In genomic region chr3:50912980-50913518, GRCm38 (mm10) we compare ENCODE assay signal across 16 mouse cellular contexts.
A peak's percentile ranks its signal among the peaks of the same experiment; 100 is the strongest.
DNase-seq lines count a peak whose midpoint lies in the region; ATAC-seq lines count a peak whose summit lies in the region.
"Had no signal": no experiment of that assay in that cellular context is flagged by ENCODE, and none has a peak within 500 bp of the region (broad histone marks: within the 10 kb centered on the region; RNA-seq: fewer than 3 reads in every experiment).

No protein-coding gene starts in this region.

- 69% methylated on average over 5 of the region's 5 CpGs for WGBS in hindbrain, embryonic 10.5 days
- 64% methylated on average over 5 of the region's 5 CpGs for WGBS in hindbrain, embryonic 11.5 days
- 63% methylated on average over 5 of the region's 5 CpGs for WGBS in hindbrain, embryonic 13.5 days
- 70% methylated on average over 5 of the region's 5 CpGs for WGBS in midbrain, embryonic 10.5 days
- WGBS in neural tube, embryonic 15.5 days, result 63% methylated on average over 5 of the region's 5 CpGs

- no peak overlapping the region for H3K4me2 ChIP-seq in hindbrain, embryonic 11.5 days (replicated peaks; ENCODE audit: low read depth, low read length)
- H3K4me2 ChIP-seq in hindbrain, embryonic 13.5 days, result no peak overlapping the region
- H3K4me2 ChIP-seq in neural tube, embryonic 15.5 days, result no peak overlapping the region
- H3K4me2 ChIP-seq: intestine, embryonic 15.5 days had no signal

- H3K4me3 ChIP-seq in hindbrain, embryonic 10.5 days, result no peak overlapping the region
- no peak overlapping the region for H3K4me3 ChIP-seq in hindbrain, embryonic 11.5 days (ENCODE audit: low read depth, low read length)
- H3K4me3 ChIP-seq in hindbrain, embryonic 13.5 days, result no peak overlapping the region
- H3K4me3 ChIP-seq in midbrain, embryonic 10.5 days, result no peak overlapping the region
- H3K4me3 ChIP-seq in neural tube, embryonic 15.5 days (replicated peaks), result no peak overlapping the region
- H3K4me3 ChIP-seq: heart, embryonic 10.5 days; intestine, embryonic 15.5 days; layer of hippocampus, adult 2 months; myocyte had no signal

- no peaks in the 10 kb centered on the region for H3K9me3 ChIP-seq in hindbrain, embryonic 10.5 days
- H3K9me3 ChIP-seq in hindbrain, embryonic 11.5 days (ENCODE audit: control insufficient read depth, low read length), result no peaks in the 10 kb centered on the region
- H3K9me3 ChIP-seq in hindbrain, embryonic 13.5 days, result no peaks in the 10 kb centered on the region
- no peaks in the 10 kb centered on the region for H3K9me3 ChIP-seq in midbrain, embryonic 10.5 days (replicated peaks)
- no peaks in the 10 kb centered on the region for H3K9me3 ChIP-seq in neural tube, embryonic 15.5 days (replicated peaks)
- H3K9me3 ChIP-seq: heart, embryonic 10.5 days; intestine, embryonic 15.5 days had no signal

- no peaks in the 10 kb centered on the region for H3K27me3 ChIP-seq in hindbrain, embryonic 10.5 days (ENCODE audit: insufficient read depth, poor library complexity, severe bottlenecking)
- no peaks in the 10 kb centered on the region for H3K27me3 ChIP-seq in hindbrain, embryonic 11.5 days (ENCODE audit: control insufficient read depth, insufficient read depth, low read length)
- no peaks in the 10 kb centered on the region for H3K27me3 ChIP-seq in hindbrain, embryonic 13.5 days
- H3K27me3 ChIP-seq in midbrain, embryonic 10.5 days (ENCODE audit: low read depth, poor library complexity, severe bottlenecking), result no peaks in the 10 kb centered on the region
- no peaks in the 10 kb centered on the region for H3K27me3 ChIP-seq in neural tube, embryonic 15.5 days (replicated peaks)
- H3K27me3 ChIP-seq: intestine, embryonic 15.5 days had no signal

- H3K36me3 ChIP-seq in hindbrain, embryonic 10.5 days, result no peaks in the 10 kb centered on the region
- no peaks in the 10 kb centered on the region for H3K36me3 ChIP-seq in hindbrain, embryonic 11.5 days (ENCODE audit: control insufficient read depth, insufficient read depth, low read length)
- no peaks in the 10 kb centered on the region for H3K36me3 ChIP-seq in hindbrain, embryonic 13.5 days
- no peaks in the 10 kb centered on the region for H3K36me3 ChIP-seq in midbrain, embryonic 10.5 days
- no peaks in the 10 kb centered on the region for H3K36me3 ChIP-seq in neural tube, embryonic 15.5 days
- H3K36me3 ChIP-seq: heart, embryonic 10.5 days; intestine, embryonic 15.5 days had no signal

- ATAC-seq in hindbrain, embryonic 11.5 days (ENCODE audit: low FRiP score), result no peak
- peak; percentile 37; the same call in 1 of the 2 replicates for ATAC-seq in hindbrain, embryonic 13.5 days (ENCODE audit: low FRiP score)
- peak; percentile 14; the same call in 1 of the 2 replicates for ATAC-seq in neural tube, embryonic 15.5 days (ENCODE audit: low FRiP score)
- no peak for ATAC-seq in megakaryocyte-erythroid progenitor cell, adult 5-6 weeks (replicated peaks; ENCODE audit: low FRiP score, low TSS enrichment, poor library complexity, severe bottlenecking)
- ATAC-seq: intestine, embryonic 15.5 days had no signal

- H3K27ac ChIP-seq in hindbrain, embryonic 10.5 days, result peak overlapping the region; percentile 51; the same call in 1 of the 2 replicates
- no peak overlapping the region for H3K27ac ChIP-seq in hindbrain, embryonic 11.5 days (ENCODE audit: low read depth, low read length)
- H3K27ac ChIP-seq in hindbrain, embryonic 13.5 days, result no peak overlapping the region
- H3K27ac ChIP-seq in midbrain, embryonic 10.5 days (replicated peaks), result peak overlapping the region; percentile 59
- no peak overlapping the region for H3K27ac ChIP-seq in neural tube, embryonic 15.5 days (replicated peaks)
- H3K27ac ChIP-seq: heart, embryonic 10.5 days; intestine, embryonic 15.5 days; layer of hippocampus, adult 2 months; liver, embryonic 14.5 days had no signal

- no peak overlapping the region for H3K9ac ChIP-seq in hindbrain, embryonic 11.5 days (ENCODE audit: low read depth, low read length)
- H3K9ac ChIP-seq in hindbrain, embryonic 13.5 days, result 0 out of 2 replicates have a peak overlapping the region, but pooled peaks have one; percentile 9
- no peak overlapping the region for H3K9ac ChIP-seq in neural tube, embryonic 15.5 days (replicated peaks)
- H3K9ac ChIP-seq: intestine, embryonic 15.5 days; liver, embryonic 14.5 days had no signal

- peaks cover 12% of the 10 kb centered on the region for H3K4me1 ChIP-seq in hindbrain, embryonic 10.5 days (replicated peaks)
- H3K4me1 ChIP-seq in hindbrain, embryonic 11.5 days (replicated peaks; ENCODE audit: control insufficient read depth, insufficient read depth, low read length), result 0 out of 2 replicates have a peak, but pooled peaks cover 2% of the 10 kb centered on the region
- peaks cover 19% of the 10 kb centered on the region for H3K4me1 ChIP-seq in hindbrain, embryonic 13.5 days (replicated peaks)
- H3K4me1 ChIP-seq in midbrain, embryonic 10.5 days, result peaks cover 27% of the 10 kb centered on the region
- H3K4me1 ChIP-seq in neural tube, embryonic 15.5 days, result peaks cover 17% of the 10 kb centered on the region
- H3K4me1 ChIP-seq: heart, embryonic 10.5 days; intestine, embryonic 15.5 days had no signal

- no peak for DNase-seq in hindbrain, embryonic 10.5 days (ENCODE audit: low spot score)
- no peak for DNase-seq in hindbrain, embryonic 11.5 days (ENCODE audit: low spot score)
- DNase-seq in midbrain, embryonic 10.5 days (ENCODE audit: low spot score), result no peak
- DNase-seq in urinary bladder, postnatal 25 days (ENCODE audit: low spot score), result no peak
- DNase-seq in adrenal gland, postnatal 36 days, result no peak
- DNase-seq: cerebellum, postnatal 25 days; gastrocnemius, postnatal 36 days; right cerebral cortex, adult 18-20 months had no signal

Comparison
In these comparisons a context has a peak if more than half of its experiments do, and no peak if none do; other contexts are left out.
1. H3K27ac ChIP-seq: peak in hindbrain, embryonic 10.5 days (single experiment) and midbrain, embryonic 10.5 days (single experiment); none in hindbrain, embryonic 11.5 days (single experiment), hindbrain, embryonic 13.5 days (single experiment) and neural tube, embryonic 15.5 days (single experiment).
2. ATAC-seq: peak in hindbrain, embryonic 13.5 days (single experiment) and neural tube, embryonic 15.5 days (single experiment); none in hindbrain, embryonic 11.5 days (single experiment) and megakaryocyte-erythroid progenitor cell, adult 5-6 weeks (single experiment).